Mouse (Mus musculus) G1E (cell line): ENCODE measurements around the gene Prx.

Experiments used
- CTCF ChIP-seq: IDR thresholded peaks from 2 replicates; pipeline ENCODE4 v1.5.1; 2012; ENCODE audit warnings: low read depth, low read length, inconsistent platforms, mixed read lengths
- GATA1 ChIP-seq: IDR thresholded peaks from 2 replicates; pipeline ENCODE4 v1.6.1; 2012; ENCODE audit warnings: borderline replicate concordance, low read length, inconsistent platforms, mixed read lengths
- POLR2AphosphoS5 ChIP-seq: IDR thresholded peaks from 2 replicates; pipeline ENCODE4 v1.6.1; 2012; ENCODE audit warnings: low read depth, low read length, inconsistent platforms; ENCODE audit not compliant: insufficient replicate concordance

DNA sequence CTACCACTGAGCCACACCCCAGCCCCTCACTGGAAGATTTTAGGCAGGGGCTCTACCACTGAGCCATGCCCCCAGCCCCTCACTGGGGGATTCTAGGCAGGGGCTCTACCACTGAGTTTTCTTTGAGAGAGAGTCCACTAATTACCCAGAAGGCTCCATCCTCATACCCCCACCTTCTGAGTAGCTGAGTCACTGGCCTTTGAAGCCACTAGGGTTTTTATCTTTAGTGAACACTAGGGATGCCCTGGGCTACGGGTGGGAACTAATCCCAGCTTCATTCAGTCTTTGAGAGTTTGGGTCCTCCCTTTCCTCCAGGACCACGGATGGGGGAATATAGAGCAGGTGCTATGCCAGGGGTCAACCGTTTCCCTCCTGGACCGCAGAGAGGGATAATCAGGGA is 40.5 kb upstream of the Prx start:
- TF ChIP-seq CTCF: no peak
- no peak for TF ChIP-seq POLR2AphosphoS5
- no peak for TF ChIP-seq GATA1
